Mouse (Mus musculus) lung, postnatal 0 days (tissue): Measurements from ENCODE around the gene Rpp14.

Experiments used
- CTCF ChIP-seq: IDR thresholded peaks from 2 replicates; pipeline ENCODE4 v1.5.1; 2016; ENCODE audit warnings: antibody characterized with exemption, mild to moderate bottlenecking
- EP300 ChIP-seq: IDR thresholded peaks from 2 replicates; pipeline ENCODE4 v1.6.1; 2016; ENCODE audit warnings: antibody characterized with exemption, mild to moderate bottlenecking, control low read depth

GRCm38 (mm10) chr14:8035951-8036350, 44.2 kb upstream of the Rpp14 start:
- no peak for TF ChIP-seq EP300
- no peak for TF ChIP-seq CTCF
